Mouse (Mus musculus) gastrocnemius, adult 18-20 months (tissue): ENCODE data around the gene Tspan32. TPM values are rescaled to one million over a fixed set of nuclear protein-coding genes. Genes with fewer than 3 reads are reported as not detected.
A peak's percentile ranks its signal among the peaks of the same experiment; 100 is the strongest.

ENCODE experiments used
- DNase-seq: peaks from one replicate; pipeline ENCODE4 v3.0.0; 2021; ENCODE audit warnings: low spot score
- total RNA-seq, 2 experiments: library from RNA; stranded (reverse); gene quantifications; 2 replicates each; pipeline ENCODE4 v1.2.3; 2021

Gene Tspan32
- total RNA-seq, 2 experiments from 2014 or later, result 0.40 TPM; not detected in 1

- DNase-seq, result no peak
Observed at GRCm38 (mm10) chr7:143033581-143033980, 28.7 kb downstream of the Tspan32 start.

GRCm38 (mm10) chr7:143034112-143034511, 29.3 kb downstream of the Tspan32 start:
- DNase-seq, result no peak

- DNase-seq, result no peak
Observed at GRCm38 (mm10) chr7:143034519-143035450, 29.9 kb downstream of the Tspan32 start.

GRCm38 (mm10) chr7:143036787-143037186, 31.9 kb downstream of the Tspan32 start:
- DNase-seq, result no peak

- DNase-seq, result no peak
Observed at GRCm38 (mm10) chr7:143037306-143037705, 32.5 kb downstream of the Tspan32 start.

- DNase-seq, result no peak
Observed at GRCm38 (mm10) chr7:143038174-143038931, 33.5 kb downstream of the Tspan32 start.

GRCm38 (mm10) chr7:143040561-143040960, 35.7 kb downstream of the Tspan32 start:
- DNase-seq, result no peak

GRCm38 (mm10) chr7:143041138-143041822, 36.4 kb downstream of the Tspan32 start:
- no peak for DNase-seq

- DNase-seq, result peak; percentile 67
Observed at GRCm38 (mm10) chr7:143042089-143042488, 37.2 kb downstream of the Tspan32 start.

- no peak for DNase-seq
Observed at GRCm38 (mm10) chr7:143042897-143043300, 38.1 kb downstream of the Tspan32 start.

- DNase-seq, result no peak
Observed at GRCm38 (mm10) chr7:143044049-143044825, 39.4 kb downstream of the Tspan32 start.

GRCm38 (mm10) chr7:143044826-143045206, 40.0 kb downstream of the Tspan32 start:
- no peak for DNase-seq

GRCm38 (mm10) chr7:143046358-143046757, 41.5 kb downstream of the Tspan32 start:
- no peak for DNase-seq

GRCm38 (mm10) chr7:143049331-143049730, 44.5 kb downstream of the Tspan32 start:
- DNase-seq, result no peak

GRCm38 (mm10) chr7:143049841-143050816, 45.3 kb downstream of the Tspan32 start:
- peak; percentile 48 for DNase-seq

- no peak for DNase-seq
Observed at GRCm38 (mm10) chr7:143051316-143051715, 46.5 kb downstream of the Tspan32 start.

- DNase-seq, result peak; percentile 88
Observed at GRCm38 (mm10) chr7:143052626-143053007, 47.8 kb downstream of the Tspan32 start, which contains the start of gene Cd81. Gene Cd81 (plus strand): TSS chr7:143052739.

- DNase-seq, result peak; percentile 65
Observed at GRCm38 (mm10) chr7:143053008-143053899, 48.4 kb downstream of the Tspan32 start.
